Mouse (Mus musculus): Measurements from ENCODE around the gene Mindy2.

Mindy2 gene

GRCm38 (mm10) chr9:70657013-70657967 lies at the start of gene Mindy2:
TSS of gene Mindy2 (minus strand) at chr9:70657174.
- DNase-seq (ENCODE audit: low read depth, low spot score): peak; percentile 98

- DNase-seq (ENCODE audit: low read depth, low spot score): no peak
Measured at GRCm38 (mm10) chr9:70706444-70706843, 49.5 kb upstream of the Mindy2 start.

- no peak for DNase-seq (ENCODE audit: low read depth, low spot score)
Measured at GRCm38 (mm10) chr9:70703597-70704203, 46.7 kb upstream of the Mindy2 start.

- DNase-seq (ENCODE audit: low read depth, low spot score): no peak
Measured at GRCm38 (mm10) chr9:70698090-70698489, 41.1 kb upstream of the Mindy2 start.

GRCm38 (mm10) chr9:70695723-70696122 lies 38.7 kb upstream of the Mindy2 start:
- no peak for DNase-seq (ENCODE audit: low read depth, low spot score)

- no peak for DNase-seq (ENCODE audit: low read depth, low spot score)
Measured at GRCm38 (mm10) chr9:70691772-70692693, 35.1 kb upstream of the Mindy2 start.

- DNase-seq (ENCODE audit: low read depth, low spot score): no peak
Measured at GRCm38 (mm10) chr9:70690579-70690978, 33.6 kb upstream of the Mindy2 start.

GRCm38 (mm10) chr9:70689926-70690325 lies 33.0 kb upstream of the Mindy2 start:
- no peak for DNase-seq (ENCODE audit: low read depth, low spot score)

GRCm38 (mm10) chr9:70688301-70688968 lies 31.5 kb upstream of the Mindy2 start:
- no peak for DNase-seq (ENCODE audit: low read depth, low spot score)

GRCm38 (mm10) chr9:70682202-70682601 lies 25.2 kb upstream of the Mindy2 start:
- no peak for DNase-seq (ENCODE audit: low read depth, low spot score)

- peak; percentile 79 for DNase-seq (ENCODE audit: low read depth, low spot score)
Measured at GRCm38 (mm10) chr9:70679132-70680091, 22.4 kb upstream of the Mindy2 start.

- DNase-seq (ENCODE audit: low read depth, low spot score): peak; percentile 100
Measured at GRCm38 (mm10) chr9:70678682-70679131, 21.7 kb upstream of the Mindy2 start, which contains the start of gene Adam10. TSS of gene Adam10 (plus strand) at chr9:70678997.

- no peak for DNase-seq (ENCODE audit: low read depth, low spot score)
Measured at GRCm38 (mm10) chr9:70675961-70676360, 19.0 kb upstream of the Mindy2 start.

- no peak for DNase-seq (ENCODE audit: low read depth, low spot score)
Measured at GRCm38 (mm10) chr9:70675117-70675516, 18.1 kb upstream of the Mindy2 start.

GRCm38 (mm10) chr9:70673656-70674055 lies 16.7 kb upstream of the Mindy2 start:
- no peak for DNase-seq (ENCODE audit: low read depth, low spot score)

- DNase-seq (ENCODE audit: low read depth, low spot score): no peak
Measured at GRCm38 (mm10) chr9:70671772-70672579, 15.0 kb upstream of the Mindy2 start.

- DNase-seq (ENCODE audit: low read depth, low spot score): no peak
Measured at GRCm38 (mm10) chr9:70671278-70671677, 14.3 kb upstream of the Mindy2 start.

GRCm38 (mm10) chr9:70670381-70670780 lies 13.4 kb upstream of the Mindy2 start:
- DNase-seq (ENCODE audit: low read depth, low spot score): no peak

- DNase-seq (ENCODE audit: low read depth, low spot score): no peak
Measured at GRCm38 (mm10) chr9:70669197-70669596, 12.2 kb upstream of the Mindy2 start.
